Mouse (Mus musculus) olfactory bulb, adult 2 months (tissue): ENCODE results near the gene Oosp3.

Experiments
- CTCF ChIP-seq: fragments of 200-500 bp; IDR thresholded peaks from 2 replicates; pipeline ENCODE4 v1.5.1; 2012; ENCODE audit warnings: low read depth, mild to moderate bottlenecking, low read length, moderate library complexity; ENCODE audit not compliant: insufficient read depth
- POLR2A ChIP-seq: fragments of 200-500 bp; IDR thresholded peaks from 2 replicates; pipeline ENCODE4 v1.6.1; 2012; ENCODE audit warnings: mild to moderate bottlenecking, low read depth, low read length, moderate library complexity; ENCODE audit not compliant: insufficient read depth

DNA sequence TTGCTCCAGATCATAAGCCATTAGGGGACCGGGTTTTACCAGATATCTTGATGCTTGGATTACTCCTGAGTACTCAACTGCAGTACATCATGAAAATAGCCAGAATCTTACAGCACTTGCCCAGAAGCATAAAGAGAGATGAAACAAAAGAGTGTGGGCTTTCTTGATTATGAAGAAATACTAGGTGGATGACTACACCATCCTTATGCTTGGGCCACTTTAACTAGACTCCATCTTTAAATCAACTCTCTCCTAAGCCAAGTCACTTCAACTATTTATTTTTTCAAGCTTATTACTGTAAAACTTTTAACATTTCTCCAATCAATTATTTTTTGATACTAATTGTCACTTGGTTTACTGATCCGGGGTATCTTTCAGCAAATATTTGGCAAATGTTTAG is 27.0 kb downstream of the Oosp3 start:
- TF ChIP-seq POLR2A (no peak), CTCF (no peak)
